Mouse (Mus musculus) spleen, adult 12 weeks (tissue): ENCODE measurements around the gene Vwa3a.

Source experiments
- DNase-seq: peaks from one replicate; pipeline ENCODE4 v3.0.0; 2022; ENCODE audit warnings: low spot score

Vwa3a gene

GRCm38 (mm10) chr7:120746821-120747220 is 7.7 kb downstream of the Vwa3a start:
- DNase-seq: no peak

- no peak for DNase-seq
Measured at GRCm38 (mm10) chr7:120748478-120748877, 9.4 kb downstream of the Vwa3a start.

GRCm38 (mm10) chr7:120751330-120751729 is 12.2 kb downstream of the Vwa3a start:
- DNase-seq: no peak

- no peak for DNase-seq
Measured at GRCm38 (mm10) chr7:120751906-120752305, 12.8 kb downstream of the Vwa3a start.

- peak; percentile 66 for DNase-seq
Measured at GRCm38 (mm10) chr7:120754671-120755070, 15.6 kb downstream of the Vwa3a start.

- DNase-seq: no peak
Measured at GRCm38 (mm10) chr7:120767369-120767768, 28.3 kb downstream of the Vwa3a start.

- DNase-seq: no peak
Measured at GRCm38 (mm10) chr7:120771389-120771788, 32.3 kb downstream of the Vwa3a start.

- DNase-seq: no peak
Measured at GRCm38 (mm10) chr7:120778012-120778411, 38.9 kb downstream of the Vwa3a start.

GRCm38 (mm10) chr7:120795544-120795943 is 56.4 kb downstream of the Vwa3a start:
- no peak for DNase-seq

GRCm38 (mm10) chr7:120796369-120796768 is 57.3 kb downstream of the Vwa3a start:
- no peak for DNase-seq

GRCm38 (mm10) chr7:120803268-120803667 is 64.2 kb downstream of the Vwa3a start:
- no peak for DNase-seq

- no peak for DNase-seq
Measured at GRCm38 (mm10) chr7:120809705-120810104, 70.6 kb downstream of the Vwa3a start.

- DNase-seq: no peak
Measured at GRCm38 (mm10) chr7:120811834-120812415, 72.8 kb downstream of the Vwa3a start, which contains the start of gene Gm5737. Gene Gm5737 (plus strand): TSS chr7:120812365.

- no peak for DNase-seq
Measured at GRCm38 (mm10) chr7:120817552-120817951, 78.4 kb downstream of the Vwa3a start.

GRCm38 (mm10) chr7:120819386-120819785 is 80.3 kb downstream of the Vwa3a start:
- DNase-seq: no peak

- DNase-seq: peak; percentile 40
Measured at GRCm38 (mm10) chr7:120823248-120823647, 84.1 kb downstream of the Vwa3a start.

GRCm38 (mm10) chr7:120825097-120825496 is 86.0 kb downstream of the Vwa3a start:
- no peak for DNase-seq

- DNase-seq: no peak
Measured at GRCm38 (mm10) chr7:120826408-120826807, 87.3 kb downstream of the Vwa3a start.

- peak; percentile 61 for DNase-seq
Measured at GRCm38 (mm10) chr7:120830431-120831381, 91.6 kb downstream of the Vwa3a start.

- DNase-seq: no peak
Measured at GRCm38 (mm10) chr7:120834426-120834825, 95.3 kb downstream of the Vwa3a start.

GRCm38 (mm10) chr7:120834863-120835372 is 95.8 kb downstream of the Vwa3a start:
- DNase-seq: peak; percentile 78

- peak; percentile 98 for DNase-seq
Measured at GRCm38 (mm10) chr7:120835449-120836359, 96.6 kb downstream of the Vwa3a start.
